Mouse (Mus musculus) megakaryocyte, embryonic 14.5 days (primary cell): Measurements from ENCODE around the gene Trabd2b.

Experiments used
- FLI1 ChIP-seq: IDR thresholded peaks from 2 replicates; pipeline ENCODE4 v1.6.1; 2012; ENCODE audit warnings: low read length, inconsistent platforms, mixed read lengths
- GATA1 ChIP-seq: IDR thresholded peaks from 3 replicates; pipeline ENCODE4 v1.6.1; 2012; ENCODE audit warnings: mixed read lengths, low read length, inconsistent platforms, borderline replicate concordance

- TF ChIP-seq FLI1 (no peak), GATA1 (no peak)
Observed at GRCm38 (mm10) chr4:114374330-114374729, 32.2 kb upstream of the Trabd2b start.
